Mouse (Mus musculus) stomach, postnatal 0 days (tissue): Measurements from ENCODE around the gene Tbcel. TPM values are rescaled to one million over a fixed set of nuclear protein-coding genes. Genes with fewer than 3 reads are reported as not detected.

ENCODE experiments used
- ATAC-seq: fragments of 200-750 bp; cut with Nextera tagmentation; 2 replicates; pipeline ENCODE4 v1.8.0; 2017; ENCODE audit not compliant: low FRiP score, low TSS enrichment
- DNase-seq: peaks from one replicate; pipeline ENCODE4 v3.0.0-alpha.2; 2016; ENCODE audit warnings: low spot score
- H3K27ac ChIP-seq: fragments of 300-500 bp; sonication (generic); replicated peaks from 2 replicates; pipeline ENCODE4 v1.5.1; 2014; ENCODE audit warnings: mild to moderate bottlenecking, control low read depth
- H3K27me3 ChIP-seq: fragments of 300-500 bp; sonication (generic); 2 replicates; pipeline ENCODE4 v1.6.1; 2014; ENCODE audit warnings: low read length; ENCODE audit not compliant: control insufficient read depth, insufficient read depth
- H3K36me3 ChIP-seq: fragments of 300-500 bp; sonication (generic); 2 replicates; pipeline ENCODE4 v1.6.1; 2014; ENCODE audit warnings: low read length, mixed read lengths; ENCODE audit not compliant: control insufficient read depth, insufficient read depth
- H3K4me1 ChIP-seq: fragments of 300-500 bp; sonication (generic); replicated peaks from 2 replicates; pipeline ENCODE4 v1.6.1; 2014; ENCODE audit warnings: antibody characterized with exemption; ENCODE audit not compliant: control insufficient read depth, insufficient read depth
- H3K4me2 ChIP-seq: fragments of 300-500 bp; sonication (generic); replicated peaks from 2 replicates; pipeline ENCODE4 v1.6.1; 2014; ENCODE audit warnings: low read depth, mild to moderate bottlenecking, control low read depth, moderate library complexity
- H3K4me3 ChIP-seq: fragments of 300-500 bp; sonication (generic); 2 replicates; pipeline ENCODE4 v1.5.1; 2014; ENCODE audit warnings: low read depth, low read length, control low read depth
- H3K9ac ChIP-seq: fragments of 300-500 bp; sonication (generic); 2 replicates; pipeline ENCODE4 v1.6.1; 2014; ENCODE audit warnings: mild to moderate bottlenecking, low read length, control low read depth, mixed read lengths
- H3K9me3 ChIP-seq: fragments of 300-500 bp; sonication (generic); 2 replicates; pipeline ENCODE4 v1.6.1; 2016; ENCODE audit warnings: low read length; ENCODE audit not compliant: control insufficient read depth
- CTCF ChIP-seq: IDR thresholded peaks from 2 replicates; pipeline ENCODE4 v1.5.1; 2016; ENCODE audit warnings: antibody characterized with exemption, low read depth, mild to moderate bottlenecking, moderate library complexity
- EP300 ChIP-seq: optimal IDR thresholded peaks from 2 replicates; pipeline ENCODE3; 2016; ENCODE audit warnings: antibody characterized with exemption
- WGBS: fragments of 180-500 bp; shearing (Covaris S2); extraction: QIAGEN DNeasy Blood & Tissue Kit; methylation state at CpG from one replicate; pipeline ENCODE4 v1.1.7; 2014; 5-methylcytosine and 5-hydroxymethylcytosine counted together
- polyA plus RNA-seq: library from polyadenylated mRNA; unstranded; fragments of >200 nt; fragmentation: Nextera tagmentation; extraction: Ambion mirVana; gene quantifications from 2 replicates; pipeline ENCODE4 v1.2.1, GENCODE M21; 2015

Tbcel gene
- polyA plus RNA-seq, 1 experiment from 2014 or later: 3.0 TPM

DNA sequence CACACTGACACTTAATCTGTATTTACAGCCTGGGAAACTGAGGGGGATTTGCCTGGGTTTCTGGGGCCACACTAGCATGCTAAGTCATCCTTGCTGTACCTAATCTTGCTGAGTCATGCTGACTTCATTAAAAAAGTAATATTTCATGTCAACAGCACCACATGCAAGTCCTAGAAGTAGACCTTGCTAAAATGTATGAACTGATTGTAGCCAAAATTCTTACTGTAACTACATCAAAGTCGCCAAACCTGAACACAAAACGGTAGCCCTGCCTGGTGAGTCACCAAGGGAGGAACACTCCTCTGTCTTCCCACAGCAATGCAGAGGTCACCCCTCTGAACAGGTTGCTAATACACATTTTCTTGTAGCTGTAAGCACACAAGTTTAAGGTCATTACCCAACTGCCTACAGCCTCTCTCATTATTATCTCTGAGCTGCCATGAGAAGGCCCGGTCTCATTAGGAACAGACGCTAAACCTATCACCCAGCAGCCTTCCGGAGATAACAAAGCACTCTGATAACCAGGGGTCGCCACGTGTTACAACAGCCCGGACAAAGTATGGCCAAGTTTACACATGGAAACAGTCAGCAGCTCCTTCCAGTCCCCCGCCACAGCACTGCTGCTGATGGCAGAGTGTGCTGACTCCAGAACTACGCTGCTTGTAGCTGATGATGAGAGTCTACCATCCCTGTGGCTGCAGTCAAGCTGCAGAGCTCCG, 46.1 kb downstream of the Tbcel start:
- no peak for TF ChIP-seq CTCF
- TF ChIP-seq EP300: no peak
- no peak overlapping the region for H3K9ac ChIP-seq
- WGBS: 34% methylated on average over 11 of the region's 11 CpGs
- DNase-seq: peak; percentile 37
- no peak overlapping the region for H3K4me3 ChIP-seq
- 0 out of 2 replicates have a peak, but pooled peaks cover 7% of the 10 kb centered on the region for H3K4me1 ChIP-seq
- no peaks in the 10 kb centered on the region for H3K9me3 ChIP-seq
- H3K27ac ChIP-seq: peak overlapping the region; percentile 69
- H3K27me3 ChIP-seq: no peaks in the 10 kb centered on the region
- H3K36me3 ChIP-seq: no peaks in the 10 kb centered on the region
- no peak overlapping the region for H3K4me2 ChIP-seq
- ATAC-seq: peak; percentile 38

- Histone ChIP-seq H3K4me2 (no peak overlapping the region), H3K4me1 (0 out of 2 replicates have a peak, but pooled peaks cover 7% of the 10 kb centered on the region), H3K27ac (no peak overlapping the region), H3K36me3 (no peaks in the 10 kb centered on the region), H3K27me3 (no peaks in the 10 kb centered on the region), H3K9me3 (no peaks in the 10 kb centered on the region), H3K4me3 (no peak overlapping the region), H3K9ac (no peak overlapping the region)
- DNase-seq (no peak), ATAC-seq (no peak)
- 88% methylated on average over 10 of the region's 10 CpGs for WGBS
- no peak for TF ChIP-seq EP300
These were observed 47.3 kb downstream of the Tbcel start for GRCm38 (mm10) chr9:42460353-42460752.

GRCm38 (mm10) chr9:42459736-42460135, 47.9 kb downstream of the Tbcel start:
- H3K4me3 ChIP-seq: no peak overlapping the region
- 84% methylated on average over 6 of the region's 6 CpGs for WGBS
- no peaks in the 10 kb centered on the region for H3K36me3 ChIP-seq
- no peak overlapping the region for H3K4me2 ChIP-seq
- no peaks in the 10 kb centered on the region for H3K9me3 ChIP-seq
- no peaks in the 10 kb centered on the region for H3K27me3 ChIP-seq
- H3K4me1 ChIP-seq: 0 out of 2 replicates have a peak, but pooled peaks cover 7% of the 10 kb centered on the region
- no peak for DNase-seq
- H3K27ac ChIP-seq: no peak overlapping the region
- H3K9ac ChIP-seq: no peak overlapping the region
- no peak for ATAC-seq
- no peak for TF ChIP-seq EP300
- TF ChIP-seq CTCF: no peak

DNA sequence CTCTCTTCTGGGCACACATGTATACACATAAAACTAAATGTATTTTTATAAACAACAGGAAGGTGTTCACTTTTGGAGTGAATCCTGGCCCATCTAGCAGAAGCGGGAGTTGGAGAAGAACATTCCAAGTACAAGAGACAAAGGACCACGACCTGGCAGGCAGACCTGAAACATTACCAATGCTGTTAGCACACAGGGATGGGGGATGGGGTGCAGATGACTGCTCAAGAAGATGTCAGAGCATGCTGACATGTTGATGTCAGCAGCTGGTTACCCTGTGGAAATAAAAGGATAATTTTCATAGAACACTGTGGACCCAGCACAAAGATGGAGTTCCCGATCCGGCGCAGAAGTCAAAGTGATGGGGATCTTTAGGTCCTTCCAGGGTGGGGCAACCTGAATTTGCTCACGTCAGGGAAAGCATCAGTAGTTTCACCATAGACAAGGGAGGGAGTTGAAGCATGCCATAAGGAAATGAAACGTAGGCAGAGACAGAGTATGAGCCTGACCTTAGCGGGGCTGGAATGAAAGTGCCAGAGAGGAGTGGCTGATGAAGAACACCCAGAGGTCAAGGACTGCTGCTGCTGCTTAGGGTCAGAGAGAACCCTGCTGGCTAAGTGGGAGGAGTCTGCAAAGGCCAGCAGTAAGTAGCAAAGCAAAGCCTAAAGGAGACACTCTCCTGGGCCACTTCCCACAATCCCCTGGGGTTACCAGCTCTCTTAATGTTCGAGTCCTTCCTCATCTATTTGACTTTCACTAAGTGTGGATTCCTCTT, 48.7 kb downstream of the Tbcel start:
- no peak for DNase-seq
- no peak overlapping the region for H3K4me2 ChIP-seq
- 64% methylated on average over 9 of the region's 9 CpGs for WGBS

DNA sequence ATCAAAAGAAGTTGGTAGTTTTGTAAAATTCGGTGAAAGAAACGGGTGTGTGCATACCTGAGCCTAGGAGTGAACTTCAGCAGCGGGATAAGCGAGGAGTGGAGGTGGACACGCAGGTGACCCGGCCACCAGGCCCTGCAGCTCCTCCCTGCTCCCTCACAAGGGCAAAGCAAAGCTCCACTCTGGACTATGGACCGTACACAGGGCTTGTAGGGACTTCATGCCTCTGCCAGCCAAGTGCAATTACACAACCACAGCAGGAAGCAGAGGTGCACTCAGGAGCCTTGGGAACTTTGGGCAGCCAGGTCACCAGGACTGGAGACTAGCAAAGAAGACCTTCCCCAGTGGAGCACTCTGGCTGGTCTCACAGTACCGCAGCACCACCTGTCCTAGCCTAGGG, 50.1 kb downstream of the Tbcel start:
- Histone ChIP-seq H3K9me3 (no peaks in the 10 kb centered on the region), H3K27ac (peak overlapping the region; percentile 63; the same call in 1 of the 2 replicates), H3K9ac (no peak overlapping the region), H3K4me2 (no peak overlapping the region), H3K27me3 (no peaks in the 10 kb centered on the region), H3K4me3 (no peak overlapping the region), H3K4me1 (0 out of 2 replicates have a peak, but pooled peaks cover 7% of the 10 kb centered on the region), H3K36me3 (no peaks in the 10 kb centered on the region)
- DNase-seq (peak; percentile 75), ATAC-seq (peak; percentile 93)
- TF ChIP-seq EP300 (no peak), CTCF (no peak)
- 72% methylated on average over 8 of the region's 8 CpGs for WGBS

More for the DNA sequence above, 48.7 kb downstream of the Tbcel start:
- Histone ChIP-seq H3K9me3 (no peaks in the 10 kb centered on the region), H3K4me3 (no peak overlapping the region), H3K27ac (no peak overlapping the region), H3K36me3 (no peaks in the 10 kb centered on the region), H3K4me1 (0 out of 2 replicates have a peak, but pooled peaks cover 7% of the 10 kb centered on the region), H3K27me3 (no peaks in the 10 kb centered on the region), H3K9ac (no peak overlapping the region)
- no peak for TF ChIP-seq EP300
- TF ChIP-seq CTCF: no peak
- no peak for ATAC-seq

GRCm38 (mm10) chr9:42454364-42454763, 53.2 kb downstream of the Tbcel start:
- no peak overlapping the region for H3K4me3 ChIP-seq
- H3K9ac ChIP-seq: no peak overlapping the region
- ATAC-seq (no peak), DNase-seq (no peak)
- H3K27ac ChIP-seq: no peak overlapping the region
- no peaks in the 10 kb centered on the region for H3K9me3 ChIP-seq
- TF ChIP-seq CTCF (no peak), EP300 (no peak)
- no peak overlapping the region for H3K4me2 ChIP-seq
- H3K27me3 ChIP-seq: no peaks in the 10 kb centered on the region
- no peaks in the 10 kb centered on the region for H3K36me3 ChIP-seq
- no peaks in the 10 kb centered on the region for H3K4me1 ChIP-seq
- 89% methylated on average over 8 of the region's 8 CpGs for WGBS
